Comparison of ENCODE assay signal across 10 mouse cellular contexts in the genomic region with DNA sequence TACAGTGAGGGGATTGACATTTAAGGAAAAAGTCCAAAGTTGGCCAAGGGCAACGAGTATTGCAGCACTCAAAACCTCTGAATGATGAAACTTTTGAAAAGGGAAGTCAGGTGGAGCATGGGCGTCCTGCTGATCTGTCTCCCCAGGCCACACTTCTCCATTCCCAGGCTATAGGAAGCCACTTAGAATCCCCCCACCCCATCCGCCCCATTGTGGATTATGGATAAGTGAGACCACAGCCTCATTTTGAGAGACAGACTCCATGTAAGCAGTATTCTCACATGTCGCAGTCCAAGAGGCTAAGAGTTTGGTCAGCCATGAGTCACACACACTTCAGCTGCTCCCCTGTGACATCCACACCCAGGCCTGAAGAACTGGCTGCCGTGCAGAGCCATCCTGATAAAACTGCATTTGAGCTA. TPM values are rescaled to one million over a fixed set of nuclear protein-coding genes. Genes with fewer than 3 reads are reported as not detected.
DNase-seq lines count a peak whose midpoint lies in the region; ATAC-seq and TF ChIP-seq lines count a peak whose summit lies in the region.
"Had no signal": no experiment of that assay in that cellular context is flagged by ENCODE, and none has a peak within 500 bp of the region (broad histone marks: within the 10 kb centered on the region; RNA-seq: fewer than 3 reads in every experiment).

No protein-coding gene starts in this region.

- TF ChIP-seq CTCF in thymus, adult 2 months (IDR thresholded peaks at IDR 0.05; ENCODE audit: borderline replicate concordance, control insufficient read depth, extremely low read depth, insufficient read depth, low read length, poor library complexity): no peak
- TF ChIP-seq CTCF in embryonic fibroblast, embryonic 13.5 days (IDR thresholded peaks at IDR 0.05; ENCODE audit: borderline replicate concordance, insufficient read depth, low read length): no peak

- no peak overlapping the region for H3K9ac ChIP-seq in lung, embryonic 15.5 days
- H3K9ac ChIP-seq: embryonic facial prominence, embryonic 12.5 days had no signal

- no peak for TF ChIP-seq POLR2A in thymus, adult 2 months (IDR thresholded peaks at IDR 0.05; ENCODE audit: control insufficient read depth, extremely low read depth, insufficient read depth, low read length, poor library complexity)
- no peak for TF ChIP-seq POLR2A in embryonic fibroblast, embryonic 13.5 days (IDR thresholded peaks at IDR 0.05; ENCODE audit: low read depth, low read length)

- H3K27me3 ChIP-seq in thymus, adult 2 months (ENCODE audit: control insufficient read depth, insufficient read depth, low read length): no peaks in the 10 kb centered on the region
- no peaks in the 10 kb centered on the region for H3K27me3 ChIP-seq in lung, embryonic 15.5 days
- H3K27me3 ChIP-seq: embryonic facial prominence, embryonic 12.5 days had no signal

- ATAC-seq in lung, embryonic 15.5 days (ENCODE audit: borderline replicate concordance, extremely low read depth, low FRiP score, low TSS enrichment): no peak
- ATAC-seq in CD4-positive, CD25-positive, alpha-beta regulatory T cell, adult 4 months: no peak
- ATAC-seq in cerebellum, adult (ENCODE audit: insufficient number of reproducible peaks, low FRiP score, low TSS enrichment): no peak

- no peaks in the 10 kb centered on the region for H3K4me1 ChIP-seq in thymus, adult 2 months (replicated peaks; ENCODE audit: control insufficient read depth, insufficient read depth, low read length)
- no peaks in the 10 kb centered on the region for H3K4me1 ChIP-seq in embryonic fibroblast, embryonic 13.5 days (ENCODE audit: control insufficient read depth, insufficient read depth, low read length)
- H3K4me1 ChIP-seq in lung, embryonic 15.5 days: no peaks in the 10 kb centered on the region
- H3K4me1 ChIP-seq: embryonic facial prominence, embryonic 12.5 days; hindbrain, embryonic 10.5 days had no signal

- H3K4me3 ChIP-seq in thymus, adult 2 months (ENCODE audit: control insufficient read depth, insufficient read depth, low read length): no peak overlapping the region
- H3K4me3 ChIP-seq in embryonic fibroblast, embryonic 13.5 days (ENCODE audit: insufficient read depth, low read length): no peak overlapping the region
- H3K4me3 ChIP-seq in lung, embryonic 15.5 days: no peak overlapping the region
- H3K4me3 ChIP-seq: embryonic facial prominence, embryonic 12.5 days; hindbrain, embryonic 10.5 days had no signal

- H3K4me2 ChIP-seq in lung, embryonic 15.5 days: no peak overlapping the region
- H3K4me2 ChIP-seq: embryonic facial prominence, embryonic 12.5 days had no signal

- no peaks in the 10 kb centered on the region for H3K9me3 ChIP-seq in lung, embryonic 15.5 days
- H3K9me3 ChIP-seq: embryonic facial prominence, embryonic 12.5 days; hindbrain, embryonic 10.5 days had no signal

- H3K36me3 ChIP-seq in thymus, adult 2 months (ENCODE audit: control insufficient read depth, insufficient read depth, low read length): no peaks in the 10 kb centered on the region
- no peaks in the 10 kb centered on the region for H3K36me3 ChIP-seq in lung, embryonic 15.5 days
- H3K36me3 ChIP-seq: embryonic facial prominence, embryonic 12.5 days; hindbrain, embryonic 10.5 days had no signal

- no peak for DNase-seq in thymus, adult 2 months
- DNase-seq in thymus, adult 18-20 months: no peak
- DNase-seq in kidney, postnatal 25 days: no peak
- DNase-seq in right cerebral cortex, adult 18-20 months: no peak

- 76% methylated on average over 5 of the region's 5 CpGs for WGBS in thymus, adult 2 months
- WGBS in lung, embryonic 15.5 days: 64% methylated on average over 5 of the region's 5 CpGs

- 0 out of 2 replicates have a peak overlapping the region, but pooled peaks have one; percentile 15 for H3K27ac ChIP-seq in thymus, adult 2 months (ENCODE audit: control insufficient read depth, insufficient read depth, low read length)
- peak overlapping the region; percentile 43; the same call in 1 of the 2 replicates for H3K27ac ChIP-seq in embryonic fibroblast, embryonic 13.5 days (ENCODE audit: insufficient read depth, low read length)
- 0 out of 2 replicates have a peak overlapping the region, but pooled peaks have one; percentile 1 for H3K27ac ChIP-seq in lung, embryonic 15.5 days
- H3K27ac ChIP-seq: embryonic facial prominence, embryonic 12.5 days; hindbrain, embryonic 10.5 days had no signal

RNA-seq across cellular contexts. Expression of a gene that starts 26.8 kb away (rescaled TPM):
- 38.4 and 42.2 TPM in 2 replicates for polyA plus RNA-seq in thymus, adult 2 months (2012; rRNA removed)
- polyA plus RNA-seq in embryonic fibroblast, embryonic 13.5 days (2011; ENCODE audit: insufficient read length, low read depth, missing spikeins): 130 and 137 TPM in 2 replicates
- polyA plus RNA-seq in lung, embryonic 15.5 days (2015; fragmentation: Nextera tagmentation; extraction: Ambion mirVana): 92.9 and 99.0 TPM in 2 replicates
- 10 to 100 TPM; 41.7 to 45.5 TPM for polyA plus RNA-seq in CD4-positive, CD25-positive, alpha-beta regulatory T cell, adult 4 months (2017; shearing (Covaris generic))
